Mouse (Mus musculus): ENCODE data around the gene Maip1. TPM values are rescaled to one million over a fixed set of nuclear protein-coding genes. Genes with fewer than 3 reads are reported as not detected.

Gene Maip1
- 7.0 and 7.2 TPM in 2 replicates for polyA plus RNA-seq (2015; fragmentation: Nextera tagmentation; extraction: Ambion mirVana)

- under 1% methylated on average over 72 of the region's 72 CpGs for WGBS (ENCODE audit: insufficient replicate concordance)
- peak within 1 kb of the TSS; percentile 88 for H3K9ac ChIP-seq (ENCODE audit: low read depth, low read length)
- H3K9me3 ChIP-seq (replicated peaks; ENCODE audit: control insufficient read depth, low read length): no peaks in the 10 kb centered on the region
- H3K4me2 ChIP-seq (ENCODE audit: low read depth, low read length): peak within 1 kb of the TSS; percentile 90
- peaks cover 12% of the 10 kb centered on the region for H3K4me1 ChIP-seq (ENCODE audit: control insufficient read depth, low read depth, low read length)
- no peaks in the 10 kb centered on the region for H3K27me3 ChIP-seq (ENCODE audit: control insufficient read depth, insufficient read depth, low read depth, low read length)
- H3K27ac ChIP-seq (ENCODE audit: low read length): peak within 1 kb of the TSS; percentile 90
- peak within 1 kb of the TSS; percentile 93 for H3K4me3 ChIP-seq (ENCODE audit: low read depth, low read length)
- peak; percentile 86 for ATAC-seq (ENCODE audit: low read depth)
- H3K36me3 ChIP-seq (ENCODE audit: control insufficient read depth, insufficient read depth): no peaks in the 10 kb centered on the region
Measured at GRCm38 (mm10) chr1:57406187-57407151, at the start of gene Maip1, which contains the start of gene Tyw5. Maip1 (plus strand) TSS chr1:57406328. Tyw5 (minus strand) TSS chr1:57407101.

- H3K27ac ChIP-seq (ENCODE audit: low read length): no peak overlapping the region
- no peaks in the 10 kb centered on the region for H3K9me3 ChIP-seq (replicated peaks; ENCODE audit: control insufficient read depth, low read length)
- 77% methylated on average over 5 of the region's 5 CpGs for WGBS (ENCODE audit: insufficient replicate concordance)
- H3K36me3 ChIP-seq (ENCODE audit: control insufficient read depth, insufficient read depth): no peaks in the 10 kb centered on the region
- H3K4me1 ChIP-seq (ENCODE audit: control insufficient read depth, low read depth, low read length): no peaks in the 10 kb centered on the region
- H3K9ac ChIP-seq (ENCODE audit: low read depth, low read length): no peak overlapping the region
- ATAC-seq (ENCODE audit: low read depth): no peak
- no peak overlapping the region for H3K4me2 ChIP-seq (ENCODE audit: low read depth, low read length)
- no peak overlapping the region for H3K4me3 ChIP-seq (ENCODE audit: low read depth, low read length)
- no peaks in the 10 kb centered on the region for H3K27me3 ChIP-seq (ENCODE audit: control insufficient read depth, insufficient read depth, low read depth, low read length)
Measured at GRCm38 (mm10) chr1:57358546-57358945, 47.6 kb upstream of the Maip1 start.

GRCm38 (mm10) chr1:57367446-57367845, 38.7 kb upstream of the Maip1 start:
- Histone ChIP-seq H3K4me1 (ENCODE audit: control insufficient read depth, low read depth, low read length) (no peaks in the 10 kb centered on the region), H3K4me2 (ENCODE audit: low read depth, low read length) (no peak overlapping the region), H3K9ac (ENCODE audit: low read depth, low read length) (no peak overlapping the region), H3K36me3 (ENCODE audit: control insufficient read depth, insufficient read depth) (no peaks in the 10 kb centered on the region), H3K27me3 (ENCODE audit: control insufficient read depth, insufficient read depth, low read depth, low read length) (no peaks in the 10 kb centered on the region), H3K4me3 (ENCODE audit: low read depth, low read length) (no peak overlapping the region), H3K9me3 (replicated peaks; ENCODE audit: control insufficient read depth, low read length) (no peaks in the 10 kb centered on the region), H3K27ac (ENCODE audit: low read length) (no peak overlapping the region)
- no peak for ATAC-seq (ENCODE audit: low read depth)
- 79% methylated on average over 3 of the region's 3 CpGs for WGBS (ENCODE audit: insufficient replicate concordance)

GRCm38 (mm10) chr1:57369111-57369510, 37.0 kb upstream of the Maip1 start:
- 52% methylated on average over 4 of the region's 4 CpGs for WGBS (ENCODE audit: insufficient replicate concordance)
- H3K36me3 ChIP-seq (ENCODE audit: control insufficient read depth, insufficient read depth): no peaks in the 10 kb centered on the region
- ATAC-seq (ENCODE audit: low read depth): no peak

GRCm38 (mm10) chr1:57370451-57370850, 35.7 kb upstream of the Maip1 start:
- no peaks in the 10 kb centered on the region for H3K4me1 ChIP-seq (ENCODE audit: control insufficient read depth, low read depth, low read length)
- no peaks in the 10 kb centered on the region for H3K27me3 ChIP-seq (ENCODE audit: control insufficient read depth, insufficient read depth, low read depth, low read length)
- ATAC-seq (ENCODE audit: low read depth): no peak
- H3K9ac ChIP-seq (ENCODE audit: low read depth, low read length): no peak overlapping the region
- 44% methylated on average over 4 of the region's 4 CpGs for WGBS (ENCODE audit: insufficient replicate concordance)
- H3K36me3 ChIP-seq (ENCODE audit: control insufficient read depth, insufficient read depth): no peaks in the 10 kb centered on the region
- no peaks in the 10 kb centered on the region for H3K9me3 ChIP-seq (replicated peaks; ENCODE audit: control insufficient read depth, low read length)
- no peak overlapping the region for H3K4me2 ChIP-seq (ENCODE audit: low read depth, low read length)
- H3K27ac ChIP-seq (ENCODE audit: low read length): no peak overlapping the region
- no peak overlapping the region for H3K4me3 ChIP-seq (ENCODE audit: low read depth, low read length)

More at GRCm38 (mm10) chr1:57369111-57369510, 37.0 kb upstream of the Maip1 start:
- Histone ChIP-seq H3K9ac (ENCODE audit: low read depth, low read length) (no peak overlapping the region), H3K27me3 (ENCODE audit: control insufficient read depth, insufficient read depth, low read depth, low read length) (no peaks in the 10 kb centered on the region), H3K4me3 (ENCODE audit: low read depth, low read length) (no peak overlapping the region), H3K27ac (ENCODE audit: low read length) (no peak overlapping the region), H3K4me1 (ENCODE audit: control insufficient read depth, low read depth, low read length) (no peaks in the 10 kb centered on the region), H3K9me3 (replicated peaks; ENCODE audit: control insufficient read depth, low read length) (no peaks in the 10 kb centered on the region), H3K4me2 (ENCODE audit: low read depth, low read length) (no peak overlapping the region)

- no peak for ATAC-seq (ENCODE audit: low read depth)
- H3K27ac ChIP-seq (ENCODE audit: low read length): no peak overlapping the region
- 80% methylated on average over 2 of the region's 2 CpGs for WGBS (ENCODE audit: insufficient replicate concordance)
- no peaks in the 10 kb centered on the region for H3K9me3 ChIP-seq (replicated peaks; ENCODE audit: control insufficient read depth, low read length)
- no peak overlapping the region for H3K4me2 ChIP-seq (ENCODE audit: low read depth, low read length)
- H3K27me3 ChIP-seq (ENCODE audit: control insufficient read depth, insufficient read depth, low read depth, low read length): no peaks in the 10 kb centered on the region
- H3K4me3 ChIP-seq (ENCODE audit: low read depth, low read length): no peak overlapping the region
- no peak overlapping the region for H3K9ac ChIP-seq (ENCODE audit: low read depth, low read length)
- H3K4me1 ChIP-seq (ENCODE audit: control insufficient read depth, low read depth, low read length): peaks cover 10% of the 10 kb centered on the region
- no peaks in the 10 kb centered on the region for H3K36me3 ChIP-seq (ENCODE audit: control insufficient read depth, insufficient read depth)
Measured at GRCm38 (mm10) chr1:57375276-57375675, 30.9 kb upstream of the Maip1 start.

- 45% methylated on average over 6 of the region's 6 CpGs for WGBS (ENCODE audit: insufficient replicate concordance)
- Histone ChIP-seq H3K27ac (ENCODE audit: low read length) (peak overlapping the region; percentile 49; the same call in 1 of the 2 replicates), H3K9me3 (replicated peaks; ENCODE audit: control insufficient read depth, low read length) (no peaks in the 10 kb centered on the region), H3K9ac (ENCODE audit: low read depth, low read length) (peak overlapping the region; percentile 69), H3K4me3 (ENCODE audit: low read depth, low read length) (peak overlapping the region; percentile 97), H3K36me3 (ENCODE audit: control insufficient read depth, insufficient read depth) (no peaks in the 10 kb centered on the region), H3K27me3 (ENCODE audit: control insufficient read depth, insufficient read depth, low read depth, low read length) (no peaks in the 10 kb centered on the region), H3K4me2 (ENCODE audit: low read depth, low read length) (peak overlapping the region; percentile 88), H3K4me1 (ENCODE audit: control insufficient read depth, low read depth, low read length) (peaks cover 10% of the 10 kb centered on the region)
- ATAC-seq (ENCODE audit: low read depth): no peak
Measured at GRCm38 (mm10) chr1:57376806-57377205, 29.3 kb upstream of the Maip1 start.

GRCm38 (mm10) chr1:57377376-57378341, 28.5 kb upstream of the Maip1 start, which contains the start of gene 1700066M21Rik:
1700066M21Rik (plus strand) TSS chr1:57377620.
- WGBS (ENCODE audit: insufficient replicate concordance): under 1% methylated on average over 80 of the region's 81 CpGs
- peak within 1 kb of the TSS; percentile 67 for H3K27ac ChIP-seq (ENCODE audit: low read length)
- no peaks in the 10 kb centered on the region for H3K9me3 ChIP-seq (replicated peaks; ENCODE audit: control insufficient read depth, low read length)
- H3K27me3 ChIP-seq (ENCODE audit: control insufficient read depth, insufficient read depth, low read depth, low read length): no peaks in the 10 kb centered on the region
- peaks cover 10% of the 10 kb centered on the region for H3K4me1 ChIP-seq (ENCODE audit: control insufficient read depth, low read depth, low read length)
- H3K4me2 ChIP-seq (ENCODE audit: low read depth, low read length): peak within 1 kb of the TSS; percentile 88
- peak; percentile 97 for ATAC-seq (ENCODE audit: low read depth)
- H3K9ac ChIP-seq (ENCODE audit: low read depth, low read length): peak within 1 kb of the TSS; percentile 94
- no peaks in the 10 kb centered on the region for H3K36me3 ChIP-seq (ENCODE audit: control insufficient read depth, insufficient read depth)
- H3K4me3 ChIP-seq (ENCODE audit: low read depth, low read length): peak within 1 kb of the TSS; percentile 97
